Mouse (Mus musculus) left cerebral cortex, postnatal 14 days (tissue): ENCODE data around the gene Zzef1. TPM values are rescaled to one million over a fixed set of nuclear protein-coding genes. Genes with fewer than 3 reads are reported as not detected.
"Not testable (repeated sequence)": the region's sequence is repeated elsewhere in the genome, so short reads cannot be mapped to it uniquely, and the experiment has no call there.

Experiments used
- DNase-seq, 2 experiments: peaks; one replicate each; pipeline ENCODE4 v3.0.0; 2021 to 2022; ENCODE audit warnings: low spot score in 2 of 2, mixed read lengths in 1 of 2
- intact Hi-C: fragments of 180-260 bp; cut with DNase I; formaldehyde crosslinking; loops from one replicate; pipeline ENCODE4 v1.15.1; 2025
- long read RNA-seq, 2 experiments: library from polyadenylated mRNA; stranded (forward); transcript quantifications; one replicate each; pipeline ENCODE4 v2.0.0; 2021
- total RNA-seq, 2 experiments: library from RNA; stranded (reverse); gene quantifications; 2 replicates each; pipeline ENCODE4 v1.2.3; 2021

Zzef1 gene
- 10 to 100 TPM; 46.9 to 50.0 TPM for total RNA-seq
- long read RNA-seq, experiment 1, full-length matches to known transcripts, result 1 of 6 reads
- long read RNA-seq, experiment 1, partial matches to known transcripts, result 4 of 6 reads
- long read RNA-seq, experiment 1, other reads (novel, unspliced or antisense), result 1 of 6 reads
- long read RNA-seq, experiment 2, full-length matches to known transcripts, result 1 of 12 reads
- long read RNA-seq, experiment 2, partial matches to known transcripts, result 11 of 12 reads
- long read RNA-seq, experiment 2, other reads (novel, unspliced or antisense), result 0 of 12 reads

DNA sequence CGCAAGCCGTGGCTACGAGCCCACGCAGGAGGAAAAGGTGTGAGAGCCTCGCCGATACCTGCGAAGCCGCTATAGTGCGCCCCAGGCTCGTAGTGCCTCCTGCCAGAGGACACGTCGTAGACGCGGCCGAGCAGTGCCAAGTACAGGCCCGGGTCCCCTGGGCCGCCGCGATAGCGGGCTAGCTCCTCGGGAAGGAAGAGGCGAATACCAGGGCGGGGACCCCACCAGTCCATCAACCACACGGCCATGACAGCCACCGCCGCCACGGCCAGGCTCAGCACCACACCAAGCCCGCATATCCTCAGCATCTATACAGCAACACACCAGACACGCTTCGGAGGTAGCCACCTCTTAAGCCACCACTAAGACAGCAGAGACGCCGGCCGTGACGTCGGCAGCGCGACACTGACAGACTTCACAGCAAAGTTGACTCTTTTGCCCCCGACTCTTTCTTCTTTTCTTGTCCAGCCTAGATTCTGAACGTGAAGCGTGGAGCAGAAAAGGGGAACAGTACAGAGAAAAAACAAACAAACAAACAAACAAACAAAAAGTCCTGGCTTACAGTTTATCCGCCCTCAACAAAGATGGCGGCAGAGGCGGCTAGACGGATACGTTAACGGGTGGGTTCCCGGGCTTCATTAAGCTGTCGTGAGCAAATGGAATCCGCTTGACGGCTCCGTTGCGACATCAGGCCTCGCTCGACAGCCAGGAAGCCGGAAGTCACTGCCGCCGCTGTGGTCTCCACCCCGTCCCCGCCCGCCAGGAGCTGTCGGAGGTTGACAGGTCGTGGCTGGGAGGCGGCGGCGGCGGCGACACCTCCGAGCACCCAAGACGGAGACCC lies at the start of gene Zzef1, which contains the start of gene Cyb5d2:
Gene Zzef1 (plus strand): TSS at position 772 of the 841 bp plus-strand sequence.
Gene Cyb5d2 (minus strand): TSS at position 688 of the 841 bp plus-strand sequence.
- DNase-seq, result peak; percentile 96 to 97
- intact Hi-C loops, result no loop called here

DNA sequence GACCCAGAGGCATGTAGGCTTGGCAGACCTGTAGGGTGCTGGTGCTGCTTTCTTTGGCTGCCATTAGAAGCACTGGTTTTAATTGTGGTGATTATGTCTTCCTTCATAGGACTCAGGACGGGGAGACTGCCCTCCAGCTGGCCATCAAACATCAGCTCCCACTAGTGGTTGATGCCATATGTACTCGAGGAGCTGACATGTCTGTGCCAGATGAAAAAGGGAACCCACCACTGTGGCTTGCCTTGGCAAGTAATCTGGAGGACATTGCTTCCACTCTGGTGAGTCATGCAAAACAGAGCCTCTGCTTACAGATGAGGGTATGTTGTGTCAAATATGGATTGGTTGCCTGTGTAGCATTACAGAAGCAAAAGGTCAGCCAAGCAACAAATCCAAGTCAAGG lies 44.1 kb upstream of the Zzef1 start:
- no peak for DNase-seq
- intact Hi-C loops, result no loop called here

DNA sequence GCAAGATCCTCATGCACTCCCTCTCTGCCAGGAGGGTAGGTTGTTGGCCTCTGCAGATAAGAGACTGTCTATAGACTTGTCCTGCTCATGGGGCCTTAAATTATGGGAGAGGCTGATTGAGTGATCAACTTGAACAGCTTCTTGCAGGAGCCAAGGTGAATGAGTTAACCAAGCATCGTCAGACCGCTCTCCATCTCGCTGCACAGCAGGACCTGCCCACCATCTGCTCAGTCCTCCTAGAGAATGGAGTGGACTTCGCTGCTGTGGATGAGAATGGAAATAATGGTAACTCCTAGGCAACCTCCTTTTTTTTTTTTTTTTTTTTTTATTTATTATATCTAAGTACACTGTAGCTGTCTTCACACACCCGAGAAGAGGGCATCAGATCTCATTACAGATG lies 37.7 kb upstream of the Zzef1 start:
- intact Hi-C loops, result no loop called here
- no peak for DNase-seq

DNA sequence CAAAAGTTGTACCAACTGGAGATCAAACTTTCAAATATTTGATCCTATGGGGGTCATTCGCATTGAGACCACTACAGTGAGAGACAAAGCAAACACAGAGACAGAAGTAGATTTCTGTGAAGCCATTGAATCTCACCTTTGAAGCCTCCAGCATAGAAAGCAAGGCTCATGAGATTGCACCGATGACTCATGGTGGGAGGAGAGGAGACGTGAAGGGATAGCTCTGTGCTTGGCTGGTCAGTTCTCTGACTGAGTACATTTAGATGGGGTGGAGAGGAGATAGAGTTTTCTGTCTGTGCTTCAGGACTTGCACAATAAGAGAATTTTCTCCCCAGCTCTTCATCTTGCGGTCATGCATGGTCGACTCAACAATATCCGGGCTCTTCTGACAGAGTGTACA lies 36.4 kb upstream of the Zzef1 start:
- intact Hi-C loops, result no loop called here
- no peak for DNase-seq

DNA sequence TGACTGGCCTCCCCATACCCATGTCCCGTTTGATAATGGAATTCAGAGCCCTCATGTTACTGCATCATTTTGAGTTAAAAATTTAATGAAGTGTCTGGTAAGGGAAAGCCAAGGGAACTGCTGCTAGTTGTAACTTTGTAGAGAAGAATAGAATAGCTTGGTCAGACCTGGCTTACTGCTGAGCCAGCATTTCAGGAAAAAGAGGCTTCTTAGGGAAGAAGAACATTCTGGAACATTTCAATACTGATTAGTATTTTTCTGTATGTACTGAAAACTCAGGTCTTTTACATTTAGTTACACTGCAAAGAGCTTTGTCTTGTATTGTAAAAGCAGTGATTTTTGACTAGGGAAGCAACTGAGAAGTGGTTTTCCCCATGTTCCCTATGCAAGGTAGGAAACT lies 35.2 kb upstream of the Zzef1 start:
- no peak for DNase-seq
- intact Hi-C loops, result no loop called here

DNA sequence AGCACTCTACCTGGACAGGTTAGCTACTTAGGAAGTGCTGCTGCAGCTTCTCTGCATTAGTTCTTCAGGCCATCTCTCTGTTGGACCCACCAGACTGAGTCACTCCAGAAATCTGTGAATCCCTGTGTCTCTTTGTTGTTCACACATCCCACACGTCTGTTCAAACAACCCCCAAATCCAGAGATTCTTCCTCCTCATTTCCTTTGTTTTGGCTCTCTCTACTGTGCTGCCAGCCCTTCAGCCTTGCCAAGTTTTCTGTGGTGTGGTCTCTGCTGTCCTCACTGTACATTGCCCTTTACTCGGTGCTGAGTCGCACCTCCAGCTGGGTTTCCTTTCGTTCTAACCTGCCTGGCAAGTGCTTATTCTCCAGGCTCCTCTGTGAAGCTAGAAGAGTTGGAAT lies 31.8 kb upstream of the Zzef1 start:
- peak; percentile 10 to 29 for DNase-seq
- intact Hi-C loops, result no loop called here

DNA sequence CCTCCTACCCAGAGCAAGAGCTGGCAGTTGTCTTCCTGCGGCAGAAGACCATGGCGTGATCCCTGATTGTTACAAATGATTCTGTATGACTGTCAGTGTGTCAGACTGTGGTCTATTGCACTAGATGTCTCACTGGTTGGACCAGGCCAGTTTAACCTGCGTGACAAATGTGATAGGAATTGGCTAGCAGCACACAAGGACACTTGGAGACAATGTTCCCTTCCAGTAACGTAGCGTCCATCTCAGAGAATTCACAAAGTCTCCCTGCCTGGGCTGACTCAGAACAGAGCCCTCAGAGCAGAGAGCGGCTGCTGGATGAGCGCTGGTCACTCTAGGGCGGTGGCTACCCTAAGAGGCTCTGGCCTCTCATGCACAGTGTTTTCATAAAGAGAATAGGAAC lies 28.3 kb upstream of the Zzef1 start:
- no peak for DNase-seq
- intact Hi-C loops, result no loop called here

DNA sequence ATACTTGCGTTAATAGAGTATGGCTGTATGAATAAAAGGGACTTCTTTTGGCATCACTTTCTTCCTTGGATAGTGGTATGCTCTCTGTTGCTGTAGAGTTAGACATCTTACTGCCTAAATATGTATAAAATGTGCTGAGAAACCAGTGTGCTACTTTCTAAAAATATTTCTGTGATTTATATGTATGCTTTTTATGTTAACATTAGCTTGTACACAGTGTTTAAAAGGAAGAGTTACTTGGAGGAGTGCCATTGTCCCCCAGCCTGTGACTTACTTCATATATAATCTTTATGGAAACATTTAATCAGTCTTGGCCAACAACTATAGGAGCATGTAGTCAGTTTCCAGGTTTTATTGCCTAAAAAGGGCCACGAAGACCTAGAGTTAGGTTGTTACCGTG lies 27.0 kb upstream of the Zzef1 start:
- peak; percentile 33 to 76 for DNase-seq
- intact Hi-C loops, result no loop called here

DNA sequence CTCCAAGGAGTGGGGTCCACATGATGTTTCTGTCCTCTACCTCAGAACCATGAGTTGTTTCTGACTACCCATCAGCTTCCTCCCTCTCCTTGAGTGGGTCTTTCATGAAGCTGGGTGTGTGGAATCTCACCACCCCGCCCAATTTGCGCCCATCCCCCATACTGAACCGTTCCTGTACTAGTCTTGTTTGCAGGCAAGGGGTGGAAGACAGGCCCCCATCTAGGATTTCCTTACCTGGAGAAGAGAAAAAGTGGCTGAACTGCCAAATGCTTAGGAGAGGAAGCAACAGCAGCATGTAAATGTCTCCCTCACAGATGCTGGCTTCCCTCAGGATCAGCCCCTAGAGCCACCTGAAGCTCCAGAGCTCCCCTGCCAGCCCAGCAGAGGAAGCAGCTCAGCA lies 25.7 kb upstream of the Zzef1 start:
- DNase-seq, result no peak
- intact Hi-C loops, result no loop called here

DNA sequence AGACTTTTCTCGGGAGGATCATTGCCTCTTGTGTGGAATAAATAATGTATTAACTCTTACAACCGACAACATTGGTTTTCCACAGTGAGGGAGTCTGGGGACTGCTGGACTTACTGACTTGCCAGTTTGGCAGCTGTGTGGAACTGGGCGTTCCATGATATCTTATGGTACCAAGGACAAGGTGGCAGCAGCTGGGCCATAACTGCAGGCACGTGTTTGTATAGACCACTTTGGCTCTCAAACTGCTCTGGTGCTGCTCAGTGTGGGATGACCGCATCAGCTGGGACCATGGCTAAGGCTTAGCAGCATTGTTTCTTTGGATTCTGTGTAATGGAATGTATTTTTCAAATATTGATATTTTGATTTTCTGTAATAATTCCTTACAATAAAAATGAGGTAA lies 25.2 kb upstream of the Zzef1 start:
- intact Hi-C loops, result no loop called here

DNA sequence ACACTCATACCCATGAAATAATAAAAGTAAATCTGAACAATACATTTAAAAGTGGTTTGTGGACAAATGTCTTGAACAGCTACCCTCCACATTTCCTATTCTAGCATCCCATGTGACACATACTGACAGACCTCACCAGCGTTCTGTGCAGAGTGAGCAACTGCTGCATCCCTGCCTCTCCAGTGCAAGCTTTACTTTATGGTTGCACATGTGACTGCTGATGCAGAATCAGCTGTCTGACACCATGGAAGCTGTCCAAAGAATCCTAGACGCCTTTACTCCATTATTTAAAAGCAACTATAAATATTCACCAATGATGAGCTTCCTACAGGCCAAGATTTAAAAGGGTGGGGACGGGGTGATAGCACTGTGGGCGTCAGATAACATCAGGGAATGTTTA lies 24.6 kb upstream of the Zzef1 start:
- peak in 1 of 2 experiments; percentile 50 for DNase-seq
- intact Hi-C loops, result no loop called here

More for the DNA sequence above, 25.2 kb upstream of the Zzef1 start:
- DNase-seq, result no peak

DNA sequence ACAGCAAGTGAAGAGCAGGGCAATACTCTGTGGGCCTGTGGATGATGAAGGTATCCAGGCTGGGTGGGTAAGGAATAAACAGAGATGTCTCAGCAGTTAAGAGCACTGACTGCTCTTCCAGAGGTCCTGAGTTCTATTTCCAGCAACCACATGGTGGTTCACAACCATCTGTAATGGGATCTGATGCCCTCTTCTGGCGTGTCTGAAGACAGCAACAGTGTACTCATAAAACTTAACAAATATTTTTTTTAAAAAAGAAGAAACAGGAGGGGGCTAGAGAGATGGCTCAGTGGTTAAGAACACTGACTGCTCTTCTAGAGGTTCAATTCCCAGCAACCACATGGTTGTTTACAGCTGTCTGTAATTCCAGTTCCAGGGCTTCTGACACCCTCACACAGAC lies 23.4 kb upstream of the Zzef1 start:
- intact Hi-C loops, DNase-seq: not testable (repeated sequence)

DNA sequence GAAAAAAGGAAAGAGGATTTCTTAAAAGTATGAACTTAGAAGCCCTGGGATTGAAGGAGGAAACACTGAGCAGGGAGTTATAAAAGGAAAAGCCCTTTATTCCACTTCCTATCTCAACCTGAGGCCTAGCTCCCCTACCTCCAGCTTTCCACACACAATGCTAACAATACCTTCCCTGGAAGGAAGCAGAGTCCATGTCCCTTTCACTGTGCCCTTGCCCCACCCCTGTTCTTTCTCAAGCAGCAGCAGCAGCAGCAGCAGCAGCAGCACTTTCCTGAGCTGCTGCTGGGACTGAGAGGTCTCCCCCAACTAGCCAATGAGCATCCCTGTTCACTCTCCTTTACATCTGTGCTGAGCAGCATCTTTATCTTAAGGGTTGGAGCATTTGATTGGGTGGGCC lies 17.1 kb upstream of the Zzef1 start:
- intact Hi-C loops, result no loop called here
- no peak for DNase-seq

DNA sequence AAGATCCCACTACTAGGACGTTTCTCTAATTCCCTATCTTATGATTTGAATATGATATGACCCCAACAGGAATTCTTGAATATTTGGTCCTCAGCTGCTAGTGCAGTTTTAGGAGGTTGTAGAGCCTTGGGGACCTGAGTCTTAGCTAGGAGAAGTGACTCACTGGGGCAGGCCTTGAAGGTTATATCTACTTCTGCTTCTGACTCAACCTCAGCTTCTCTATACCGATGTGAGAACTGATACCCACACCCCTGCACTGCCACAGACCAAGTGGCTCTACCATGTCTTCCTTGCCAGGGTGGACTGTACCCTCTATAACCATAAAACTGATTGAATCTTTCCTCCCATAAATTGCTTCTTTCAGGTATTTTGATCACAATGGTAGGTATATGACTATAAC lies 13.9 kb upstream of the Zzef1 start:
- DNase-seq, result no peak
- intact Hi-C loops, result no loop called here

DNA sequence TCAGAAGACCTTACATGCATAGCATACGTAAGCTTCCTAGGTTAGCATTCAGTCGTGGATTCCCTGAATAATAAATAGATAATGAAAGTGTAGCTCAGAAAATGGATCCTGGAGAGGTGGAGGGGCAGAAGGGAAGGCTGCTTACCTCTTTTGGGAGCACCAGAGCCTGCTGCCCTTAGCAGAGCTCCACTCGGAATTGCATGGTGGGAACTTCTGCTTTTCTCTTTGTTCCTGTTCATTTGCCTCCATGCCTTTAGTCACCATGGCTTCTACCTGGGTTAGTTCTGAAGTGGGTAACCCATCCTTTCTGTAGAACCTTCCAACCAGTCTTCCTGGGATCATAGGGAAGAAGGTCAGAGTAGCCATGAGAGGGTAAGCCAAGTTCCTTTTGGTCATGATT lies 13.5 kb upstream of the Zzef1 start:
- intact Hi-C loops, result no loop called here
- no peak for DNase-seq

DNA sequence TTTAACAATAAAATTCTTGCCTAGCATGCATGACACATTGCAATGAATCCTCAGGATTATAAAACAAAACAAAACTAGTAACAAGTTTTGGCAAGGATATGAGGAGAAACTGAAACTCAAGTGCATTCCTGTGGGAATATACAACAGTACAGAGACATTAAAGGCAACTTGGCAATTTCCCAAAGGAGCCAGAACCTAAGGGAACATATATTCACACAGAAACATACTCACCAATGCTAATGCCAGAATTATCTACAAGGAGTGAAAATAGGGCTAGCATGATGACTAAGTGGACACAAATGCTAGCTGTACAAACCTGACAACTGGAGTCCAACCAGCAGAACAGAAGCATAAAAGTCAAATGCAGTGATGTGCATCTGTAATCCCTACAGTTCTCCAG lies 4.0 kb upstream of the Zzef1 start:
- DNase-seq, result no peak
- intact Hi-C loops, result no loop called here

DNA sequence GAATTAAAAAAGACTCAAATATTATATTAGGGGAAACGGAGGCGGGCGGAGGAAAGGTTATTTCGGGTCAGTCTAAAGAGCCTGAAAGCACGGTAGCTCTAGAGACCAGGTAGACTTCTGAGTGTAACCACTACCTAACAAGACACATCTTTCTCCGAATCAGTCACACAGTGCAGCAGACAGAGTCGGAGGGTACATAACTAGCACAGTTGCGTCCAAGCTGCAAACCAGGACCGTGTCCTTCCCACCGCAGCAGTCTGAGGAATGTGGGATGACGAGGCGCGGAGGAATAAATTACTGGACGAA lies 924 bp upstream of the Zzef1 start:
- DNase-seq, result no peak
- intact Hi-C loops, result no loop called here

DNA sequence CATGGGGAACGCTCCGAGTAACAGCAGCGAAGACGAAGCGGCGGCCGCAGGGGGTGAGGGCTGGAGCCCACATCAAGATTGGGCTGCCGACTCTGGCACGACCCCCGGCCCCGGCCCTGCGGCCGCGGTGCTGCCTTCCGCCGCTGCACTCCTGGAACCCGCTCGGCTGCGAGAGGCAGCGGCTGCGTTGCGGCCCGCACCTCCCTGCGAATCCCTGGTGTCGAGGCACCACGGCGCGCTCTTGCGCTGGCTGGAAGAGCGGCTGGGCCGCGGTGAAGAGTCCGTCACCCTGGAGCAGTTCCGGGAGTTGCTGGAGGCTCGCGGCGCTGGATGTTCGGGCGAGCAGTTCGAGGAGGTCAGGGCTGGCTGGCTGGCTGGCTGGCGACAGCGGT lies 266 bp downstream of the Zzef1 start:
- intact Hi-C loops, result no loop called here
- peak in 1 of 2 experiments; percentile 28 for DNase-seq

DNA sequence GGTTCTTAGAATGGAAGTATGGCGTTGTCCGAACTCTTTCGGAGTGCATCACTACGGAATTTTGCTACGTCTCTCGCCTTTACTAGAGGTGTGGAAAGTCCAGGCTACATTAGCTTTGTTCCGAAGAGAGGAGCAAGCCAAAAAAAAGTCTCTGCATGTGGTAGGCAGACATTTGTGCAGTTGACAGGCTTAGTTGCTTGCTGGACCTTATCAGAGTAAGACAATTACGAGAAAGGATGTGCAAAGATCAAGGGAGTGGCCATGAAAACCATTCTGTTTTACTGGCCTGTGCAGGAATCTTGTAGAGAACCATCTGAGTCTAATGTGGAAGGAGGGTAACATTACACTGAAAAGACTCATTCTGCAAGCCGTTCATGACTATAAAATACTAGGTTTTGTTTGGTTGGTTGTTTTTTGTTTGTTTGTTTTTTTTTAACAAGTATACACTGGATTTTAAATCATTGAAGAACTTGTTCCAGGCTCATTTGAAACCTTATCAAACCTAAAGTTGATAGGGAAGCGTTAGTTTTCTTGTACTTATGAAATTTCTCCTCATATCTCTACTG lies 830 bp downstream of the Zzef1 start:
- intact Hi-C loops, result no loop called here

DNA sequence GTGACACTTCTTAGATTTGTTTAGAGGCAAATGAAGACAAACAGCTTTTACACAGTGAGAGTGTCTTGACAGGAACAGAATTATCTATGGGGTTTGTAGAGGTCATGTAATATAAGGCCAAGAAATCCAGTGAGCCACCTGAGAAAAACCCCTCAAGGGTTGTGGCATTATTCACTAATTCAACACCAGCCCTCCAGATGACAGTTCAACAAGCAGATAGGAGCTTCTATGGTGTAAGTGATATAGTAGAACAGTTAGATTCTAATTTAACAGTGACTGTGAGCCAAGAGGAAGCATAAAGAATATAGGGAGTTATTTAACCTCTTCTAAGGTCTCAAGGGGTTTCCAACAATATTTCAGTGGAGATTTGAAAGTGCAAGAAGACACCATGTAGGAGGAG lies 2.1 kb downstream of the Zzef1 start:
- intact Hi-C loops, result no loop called here
- DNase-seq, result no peak

More for the DNA sequence above, 830 bp downstream of the Zzef1 start:
- no peak for DNase-seq

DNA sequence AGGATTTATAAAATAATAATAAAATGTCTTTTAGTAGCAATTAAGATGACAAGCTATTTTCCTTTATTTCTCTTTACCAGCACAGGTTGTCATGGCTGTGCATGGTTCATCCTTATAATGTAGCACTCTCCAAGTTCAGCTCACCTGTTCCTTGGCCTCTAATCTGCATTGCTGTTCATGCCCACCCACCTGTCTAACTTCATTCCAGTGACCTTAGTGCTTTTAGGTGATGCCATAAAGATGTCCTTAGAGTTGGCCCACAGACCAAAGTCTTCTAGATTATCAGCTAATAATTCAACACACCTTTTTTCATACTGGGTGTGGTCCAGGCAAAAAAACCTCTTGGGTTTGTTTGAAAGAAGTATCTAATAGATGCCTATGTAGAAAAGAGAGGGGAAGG lies 5.2 kb downstream of the Zzef1 start:
- intact Hi-C loops, result no loop called here
- DNase-seq, result no peak
